Mouse (Mus musculus) limb, embryonic 14.5 days (tissue): ENCODE results near the gene Rapsn. TPM values are rescaled to one million over a fixed set of nuclear protein-coding genes. Genes with fewer than 3 reads are reported as not detected.

Experiments
- ATAC-seq: fragments of 200-750 bp; cut with Nextera tagmentation; 2 replicates; pipeline ENCODE4 v1.8.0; 2017; ENCODE audit warnings: low read depth, moderate number of reproducible peaks, moderate TSS enrichment; ENCODE audit not compliant: low FRiP score
- DNase-seq: peaks from one replicate; pipeline ENCODE4 v3.0.0-alpha.2; 2015; ENCODE audit warnings: low spot score
- H3K27ac ChIP-seq: fragments of 300-500 bp; sonication (generic); replicated peaks from 2 replicates; pipeline ENCODE4 v1.5.1; 2014; ENCODE audit warnings: low read depth, mild to moderate bottlenecking, low read length, moderate library complexity, mixed read lengths
- H3K27me3 ChIP-seq: fragments of 300-500 bp; sonication (generic); 2 replicates; pipeline ENCODE4 v1.6.1; 2014; ENCODE audit warnings: low read length, mixed read lengths; ENCODE audit not compliant: control insufficient read depth, insufficient read depth
- H3K36me3 ChIP-seq: fragments of 300-500 bp; sonication (generic); 2 replicates; pipeline ENCODE4 v1.6.1; 2014; ENCODE audit warnings: mild to moderate bottlenecking, low read length, moderate library complexity, mixed read lengths; ENCODE audit not compliant: control insufficient read depth, insufficient read depth
- H3K4me1 ChIP-seq: fragments of 300-500 bp; sonication (generic); 2 replicates; pipeline ENCODE4 v1.6.1; 2014; ENCODE audit warnings: antibody characterized with exemption, low read length, mixed read lengths; ENCODE audit not compliant: control insufficient read depth, insufficient read depth
- H3K4me2 ChIP-seq: fragments of 300-500 bp; sonication (generic); replicated peaks from 2 replicates; pipeline ENCODE4 v1.6.1; 2014; ENCODE audit warnings: low read depth, mild to moderate bottlenecking, low read length, moderate library complexity; ENCODE audit not compliant: severe bottlenecking
- H3K4me3 ChIP-seq: fragments of 300-500 bp; sonication (generic); replicated peaks from 2 replicates; pipeline ENCODE4 v1.5.1; 2014; ENCODE audit warnings: low read length
- H3K9ac ChIP-seq: fragments of 300-500 bp; sonication (generic); 2 replicates; pipeline ENCODE4 v1.6.1; 2014; ENCODE audit warnings: mild to moderate bottlenecking, low read depth, low read length, moderate library complexity; ENCODE audit not compliant: severe bottlenecking
- H3K9me3 ChIP-seq: fragments of 300-500 bp; sonication (generic); 2 replicates; pipeline ENCODE4 v1.6.1; 2016; ENCODE audit warnings: low read length; ENCODE audit not compliant: control insufficient read depth
- POLR2A ChIP-seq: fragments of 200-500 bp; IDR thresholded peaks from 2 replicates; pipeline ENCODE4 v1.8.0; 2012; ENCODE audit warnings: inconsistent platforms, mild to moderate bottlenecking, moderate library complexity, borderline replicate concordance; ENCODE audit not compliant: insufficient read depth, insufficient read length; ENCODE audit errors: extremely low read depth
- WGBS: fragments of 180-500 bp; shearing (Covaris S2); extraction: QIAGEN DNeasy Blood & Tissue Kit; methylation state at CpG from one replicate; pipeline ENCODE4 v1.1.7; 2014; 5-methylcytosine and 5-hydroxymethylcytosine counted together
- polyA plus RNA-seq, 2 experiments: library from polyadenylated mRNA; depleted of rRNA in 1 of 2; stranded (reverse) in 1 of 2; unstranded in 1 of 2; fragments of >200 nt; fragmentation: Nextera tagmentation in 1 of 2; extraction: Ambion mirVana in 1 of 2; gene quantifications; 2 replicates each; pipeline versions ENCODE4 v1.2.1 to v1.2.3; 2012 to 2014

Gene Rapsn
- polyA plus RNA-seq, 2 experiments = 24.9 to 26.5 TPM

GRCm38 (mm10) chr2:91090827-91091226, 55.4 kb downstream of the Rapsn start:
- H3K4me1 ChIP-seq = no peaks in the 10 kb centered on the region

More at GRCm38 (mm10) chr2:91090827-91091226, 55.4 kb downstream of the Rapsn start:
- ATAC-seq (no peak), DNase-seq (no peak)
- Histone ChIP-seq H3K27ac (no peak overlapping the region), H3K9me3 (no peaks in the 10 kb centered on the region), H3K36me3 (no peaks in the 10 kb centered on the region), H3K4me2 (no peak overlapping the region), H3K27me3 (no peaks in the 10 kb centered on the region), H3K9ac (no peak overlapping the region), H3K4me3 (no peak overlapping the region)
- no peak for TF ChIP-seq POLR2A
- WGBS = 66% methylated on average over 6 of the region's 6 CpGs

Other genes with a start within 250 kb of the Rapsn start
- 111 and 120 TPM in 2 replicates for gene Mtch2, start 188.5 kb upstream of the Rapsn start, polyA plus RNA-seq (2012; rRNA removed)
- gene Mtch2, start 188.5 kb upstream of the Rapsn start, polyA plus RNA-seq (2014; fragmentation: Nextera tagmentation; extraction: Ambion mirVana) = 201 and 210 TPM in 2 replicates
- gene C1qtnf4, start 149.8 kb upstream of the Rapsn start, polyA plus RNA-seq (2012; rRNA removed) = 28.6 and 38.1 TPM in 2 replicates
- gene C1qtnf4, start 149.8 kb upstream of the Rapsn start, polyA plus RNA-seq (2014; fragmentation: Nextera tagmentation; extraction: Ambion mirVana) = 32.0 and 35.0 TPM in 2 replicates
- 25.5 and 26.8 TPM in 2 replicates for gene Kbtbd4, start 130.9 kb upstream of the Rapsn start, polyA plus RNA-seq (2012; rRNA removed)
- gene Kbtbd4, start 130.9 kb upstream of the Rapsn start, polyA plus RNA-seq (2014; fragmentation: Nextera tagmentation; extraction: Ambion mirVana) = 30.5 and 33.8 TPM in 2 replicates
- gene Ndufs3, start 130.8 kb upstream of the Rapsn start, polyA plus RNA-seq (2012; rRNA removed) = 155 and 170 TPM in 2 replicates
- gene Ndufs3, start 130.8 kb upstream of the Rapsn start, polyA plus RNA-seq (2014; fragmentation: Nextera tagmentation; extraction: Ambion mirVana) = 207 and 219 TPM in 2 replicates
- 70.3 and 73.1 TPM in 2 replicates for gene Celf1, start 95.2 kb upstream of the Rapsn start, polyA plus RNA-seq (2012; rRNA removed)
- 51.5 and 52.2 TPM in 2 replicates for gene Celf1, start 95.2 kb upstream of the Rapsn start, polyA plus RNA-seq (2014; fragmentation: Nextera tagmentation; extraction: Ambion mirVana)
- gene Psmc3, start 18.4 kb downstream of the Rapsn start, polyA plus RNA-seq (2012; rRNA removed) = 158 and 203 TPM in 2 replicates
- gene Psmc3, start 18.4 kb downstream of the Rapsn start, polyA plus RNA-seq (2014; fragmentation: Nextera tagmentation; extraction: Ambion mirVana) = 287 and 305 TPM in 2 replicates
- 143 and 172 TPM in 2 replicates for gene Slc39a13, start 34.8 kb downstream of the Rapsn start, polyA plus RNA-seq (2012; rRNA removed)
- 63.3 and 74.3 TPM in 2 replicates for gene Slc39a13, start 34.8 kb downstream of the Rapsn start, polyA plus RNA-seq (2014; fragmentation: Nextera tagmentation; extraction: Ambion mirVana)
- gene Spi1, start 46.8 kb downstream of the Rapsn start, polyA plus RNA-seq (2012; rRNA removed) = 13.7 and 14.1 TPM in 2 replicates
- gene Spi1, start 46.8 kb downstream of the Rapsn start, polyA plus RNA-seq (2014; fragmentation: Nextera tagmentation; extraction: Ambion mirVana) = 10.6 and 10.7 TPM in 2 replicates
- gene Mybpc3, start 82.5 kb downstream of the Rapsn start, polyA plus RNA-seq (2012; rRNA removed) = 0.27 and 0.29 TPM in 2 replicates
- gene Mybpc3, start 82.5 kb downstream of the Rapsn start, polyA plus RNA-seq (2014; fragmentation: Nextera tagmentation; extraction: Ambion mirVana) = 0.07 and 0.12 TPM in 2 replicates
- gene Madd, start 148.2 kb downstream of the Rapsn start, polyA plus RNA-seq (2012; rRNA removed) = 17.8 and 18.1 TPM in 2 replicates
- 8.6 and 9.8 TPM in 2 replicates for gene Madd, start 148.2 kb downstream of the Rapsn start, polyA plus RNA-seq (2014; fragmentation: Nextera tagmentation; extraction: Ambion mirVana)
- 3.4 and 5.0 TPM in 2 replicates for gene Nr1h3, start 167.2 kb downstream of the Rapsn start, polyA plus RNA-seq (2012; rRNA removed)
- 1.5 and 2.8 TPM in 2 replicates for gene Nr1h3, start 167.2 kb downstream of the Rapsn start, polyA plus RNA-seq (2014; fragmentation: Nextera tagmentation; extraction: Ambion mirVana)
- gene Acp2, start 167.3 kb downstream of the Rapsn start, polyA plus RNA-seq (2012; rRNA removed) = 29.9 and 37.1 TPM in 2 replicates
- gene Acp2, start 167.3 kb downstream of the Rapsn start, polyA plus RNA-seq (2014; fragmentation: Nextera tagmentation; extraction: Ambion mirVana) = 31.6 and 34.2 TPM in 2 replicates
- 52.8 and 56.4 TPM in 2 replicates for gene Ddb2, start 201.4 kb downstream of the Rapsn start, polyA plus RNA-seq (2012; rRNA removed)
- gene Ddb2, start 201.4 kb downstream of the Rapsn start, polyA plus RNA-seq (2014; fragmentation: Nextera tagmentation; extraction: Ambion mirVana) = 14.8 and 22.0 TPM in 2 replicates
- 67.8 and 73.8 TPM in 2 replicates for gene Pacsin3, start 220.3 kb downstream of the Rapsn start, polyA plus RNA-seq (2012; rRNA removed)
- gene Pacsin3, start 220.3 kb downstream of the Rapsn start, polyA plus RNA-seq (2014; fragmentation: Nextera tagmentation; extraction: Ambion mirVana) = 43.2 and 44.7 TPM in 2 replicates
- 58.7 and 59.8 TPM in 2 replicates for gene Arfgap2, start 229.4 kb downstream of the Rapsn start, polyA plus RNA-seq (2012; rRNA removed)
- gene Arfgap2, start 229.4 kb downstream of the Rapsn start, polyA plus RNA-seq (2014; fragmentation: Nextera tagmentation; extraction: Ambion mirVana) = 76.1 and 78.8 TPM in 2 replicates